Mouse (Mus musculus) 3134 (cell line): ENCODE data around the gene Nup133.
"Not testable (repeated sequence)": the region's sequence is repeated elsewhere in the genome, so short reads cannot be mapped to it uniquely, and the experiment has no call there.

Experiments
- DNase-seq: peaks from one replicate; pipeline ENCODE4 v3.0.0-alpha.2; 2011; ENCODE audit warnings: low spot score; ENCODE audit not compliant: insufficient read length; ENCODE audit errors: extremely low read depth

Nup133 gene

DNA sequence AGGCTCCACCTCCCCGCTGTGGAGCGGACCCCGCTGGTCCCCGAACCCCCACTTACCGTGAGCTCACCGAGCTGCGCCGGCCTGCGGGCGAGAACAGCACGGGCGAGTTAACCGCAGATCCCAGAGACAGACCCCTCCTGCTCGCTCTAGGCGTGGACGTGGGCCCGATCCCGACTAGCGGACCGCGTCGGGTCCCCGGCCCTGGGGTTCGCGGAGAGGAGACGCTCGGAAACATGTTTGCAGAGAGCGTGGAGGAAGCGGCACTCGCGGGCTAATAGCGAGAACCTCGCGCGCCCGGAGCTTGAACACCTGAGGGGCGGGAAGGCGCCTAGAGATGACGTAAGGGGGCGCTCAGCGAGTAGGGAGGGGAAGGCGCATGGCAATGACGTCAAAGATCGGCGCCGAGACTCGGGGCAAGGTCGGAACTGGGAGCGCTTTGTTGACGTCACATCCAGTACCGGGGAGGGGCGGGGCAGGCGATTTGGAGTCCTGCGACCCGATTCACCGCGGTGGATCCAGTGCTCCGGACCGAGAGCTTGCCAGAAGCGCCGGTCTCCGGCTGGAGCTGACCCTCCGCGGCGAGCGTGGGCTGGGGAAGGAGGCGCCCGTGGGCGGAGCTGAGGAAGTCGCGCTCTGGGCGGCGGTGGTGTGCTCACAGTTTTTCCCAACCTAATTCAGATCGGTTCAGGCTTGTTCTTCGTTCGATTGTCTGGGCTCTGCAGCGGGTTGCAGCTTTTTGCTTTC lies at the start of gene Nup133:
Nup133 (minus strand) TSS at position 324 of the 744 bp plus-strand sequence.
- DNase-seq: peak; percentile 93

GRCm38 (mm10) chr8:123993997-123994396 lies 44.9 kb upstream of the Nup133 start:
- no peak for DNase-seq

DNA sequence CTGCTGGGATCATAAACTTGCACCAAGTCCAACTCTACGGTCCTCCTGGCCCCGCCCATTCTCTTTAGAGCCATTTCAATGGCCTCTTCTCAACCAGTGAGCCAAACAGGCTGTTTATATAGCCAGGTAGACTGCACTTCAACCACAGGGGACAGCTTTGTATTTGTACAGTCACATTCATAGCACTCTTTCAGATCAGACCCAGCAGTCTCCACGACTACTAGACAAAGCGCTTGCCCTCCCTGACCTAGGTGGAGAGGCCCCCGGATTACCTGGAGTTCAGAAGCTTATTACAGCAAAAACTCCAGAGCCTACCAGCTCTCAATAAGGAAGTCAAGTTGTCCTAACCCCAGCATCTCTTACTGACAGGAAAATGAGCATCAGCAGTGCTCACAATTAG lies 44.5 kb upstream of the Nup133 start:
- DNase-seq: no peak

- no peak for DNase-seq
Observed at GRCm38 (mm10) chr8:123992587-123992986, 43.5 kb upstream of the Nup133 start.

DNA sequence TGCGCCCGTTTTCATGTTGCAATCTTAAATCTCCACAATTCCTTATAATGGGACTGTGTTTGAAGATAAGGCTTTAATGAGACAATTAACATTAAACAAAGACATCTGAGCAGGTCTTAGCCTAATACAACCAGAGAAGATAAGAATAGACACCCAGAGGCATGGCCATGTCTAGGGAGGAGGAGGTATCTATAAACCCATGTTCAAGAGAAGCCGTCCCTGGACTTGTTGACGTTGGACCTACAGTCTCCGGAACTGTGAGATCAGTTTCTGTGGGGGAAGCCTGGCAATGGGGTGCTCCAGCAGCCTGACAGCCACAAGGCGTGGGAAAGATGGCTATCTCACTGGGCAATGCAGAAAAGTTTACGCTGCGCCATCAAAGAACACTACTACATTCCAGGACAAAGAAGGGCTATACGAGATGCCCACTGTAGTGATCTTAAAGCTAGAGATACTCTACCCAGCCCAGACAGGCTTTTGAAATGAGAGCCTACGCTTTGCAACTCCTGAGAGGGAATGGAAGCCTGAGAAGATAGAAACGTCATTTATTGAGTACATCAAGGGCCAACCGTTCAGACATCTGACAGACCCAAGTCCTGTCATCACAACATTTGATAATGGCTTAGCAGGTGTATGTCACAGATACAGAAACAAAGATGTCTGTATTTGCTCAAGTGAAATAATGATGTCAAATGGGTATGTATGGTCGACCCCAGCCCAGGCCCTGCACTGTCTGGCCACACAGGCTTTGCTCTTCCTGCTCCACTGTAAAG lies 41.4 kb upstream of the Nup133 start:
- no peak for DNase-seq

DNA sequence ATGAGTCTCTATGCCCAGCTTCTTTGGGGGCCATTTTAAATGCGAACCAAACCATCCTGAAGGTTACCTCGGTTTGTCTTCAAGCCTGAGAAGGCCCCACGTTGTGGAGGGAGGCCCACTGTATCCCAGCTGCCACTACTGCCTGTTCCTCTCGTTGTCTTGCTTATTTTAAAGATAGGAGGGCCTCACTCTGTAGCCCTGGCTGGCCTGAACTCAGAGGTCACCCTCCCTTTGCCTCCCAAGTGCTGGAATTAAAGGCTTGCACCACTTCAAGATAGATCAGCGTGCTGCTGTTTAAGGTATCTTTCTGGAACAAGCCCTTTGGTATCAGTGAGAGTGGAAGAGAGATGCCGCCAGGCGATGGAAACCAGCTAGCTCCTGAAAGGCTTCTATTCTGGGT lies 40.1 kb upstream of the Nup133 start:
- no peak for DNase-seq

DNA sequence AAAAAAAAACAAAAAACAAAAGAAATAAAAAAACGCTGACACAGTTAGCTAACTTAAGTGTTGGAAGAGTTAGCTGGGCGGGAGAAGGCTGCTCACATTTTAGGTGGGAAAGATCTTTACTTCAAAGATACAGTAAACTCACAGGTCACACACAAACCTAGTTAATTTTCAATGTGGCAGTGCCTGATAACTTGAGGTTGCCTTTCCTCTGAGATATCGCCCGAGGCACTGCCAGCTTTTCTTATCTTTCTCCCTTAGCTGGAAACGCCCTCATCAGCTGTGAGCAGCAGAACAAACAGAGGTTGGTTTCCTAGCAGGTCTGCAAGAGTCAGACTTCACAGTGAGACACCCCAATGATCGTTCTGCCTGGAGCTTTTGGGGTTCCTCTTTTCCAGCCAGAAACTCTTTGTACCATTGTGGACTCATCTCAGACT lies 39.6 kb upstream of the Nup133 start:
- DNase-seq: no peak

DNA sequence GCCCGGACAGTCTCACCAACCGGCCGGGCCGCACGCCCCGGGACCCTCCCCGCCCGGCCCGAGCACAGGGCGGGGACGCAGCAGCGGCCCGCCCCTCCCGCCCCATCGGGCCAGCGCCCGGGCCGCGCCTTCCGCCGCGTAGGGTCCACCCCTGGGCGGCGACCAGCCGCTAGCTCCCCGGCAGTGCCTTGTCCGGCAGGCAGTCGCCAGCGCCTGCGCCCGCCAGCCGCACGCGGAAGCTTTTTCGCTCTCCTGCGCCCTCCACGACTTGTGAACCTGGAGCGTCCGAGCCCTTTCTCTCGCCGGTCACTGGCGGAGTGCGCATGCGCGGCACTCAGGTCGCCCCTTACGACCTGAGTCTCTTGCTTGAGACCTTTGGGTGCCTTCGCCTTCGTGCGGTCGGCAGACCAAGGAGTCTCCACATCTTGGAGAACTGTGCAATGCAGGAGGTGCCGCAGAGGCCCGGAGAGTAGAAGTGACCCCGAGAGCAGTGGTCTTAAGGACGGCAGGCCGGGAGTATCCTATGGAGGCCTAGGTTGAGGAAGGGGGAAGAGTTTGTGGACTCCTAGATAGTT lies 33.8 kb upstream of the Nup133 start, which contains the start of gene Abcb10:
Abcb10 (minus strand) TSS at position 297 of the 575 bp plus-strand sequence.
- peak; percentile 93 for DNase-seq

DNA sequence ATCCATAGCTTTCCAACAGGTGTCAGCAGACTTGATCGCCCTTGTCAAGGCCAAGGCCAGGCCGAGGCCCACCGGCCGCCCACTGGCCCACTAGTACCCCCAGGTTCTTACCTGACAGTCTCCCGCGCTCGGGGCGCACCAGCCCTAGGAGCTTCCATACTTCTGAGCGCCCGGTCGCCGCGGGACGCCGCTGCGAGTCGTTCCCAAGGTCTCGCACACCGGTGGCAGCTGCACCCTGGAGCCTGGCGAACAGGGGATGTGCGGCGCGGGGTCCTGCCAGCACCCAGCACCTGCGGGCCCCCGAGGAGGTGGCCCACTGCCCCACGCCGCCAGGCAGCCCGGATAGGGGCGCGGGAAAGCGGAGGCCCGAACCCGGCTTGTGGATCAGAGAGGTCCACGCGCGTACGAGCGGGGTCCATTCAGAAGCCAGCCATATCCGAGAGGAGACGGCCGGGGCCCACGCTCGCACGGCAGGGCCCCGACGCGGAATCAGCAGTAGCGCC lies 33.3 kb upstream of the Nup133 start:
- DNase-seq: peak; percentile 62

DNA sequence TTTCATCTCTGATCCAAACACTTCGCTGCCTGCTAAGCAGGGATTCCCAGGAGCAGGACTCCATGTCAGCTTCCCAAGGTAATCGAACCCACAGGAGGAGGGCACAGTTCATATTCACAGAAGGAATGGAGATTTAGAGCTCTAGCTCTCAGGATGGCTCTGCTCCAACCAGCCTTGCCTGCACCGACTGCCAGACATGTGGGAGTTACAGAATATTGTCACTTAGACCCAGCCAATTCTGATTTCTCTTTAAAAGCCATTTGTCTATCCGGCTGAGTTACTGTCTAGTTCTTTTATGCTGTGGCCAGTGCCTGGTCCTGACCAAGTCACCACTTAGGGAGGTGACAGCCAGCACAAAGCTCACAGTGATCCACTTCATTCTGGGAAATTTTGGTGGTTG lies 32.6 kb upstream of the Nup133 start:
- no peak for DNase-seq

GRCm38 (mm10) chr8:123980239-123980638 lies 31.2 kb upstream of the Nup133 start:
- no peak for DNase-seq

DNA sequence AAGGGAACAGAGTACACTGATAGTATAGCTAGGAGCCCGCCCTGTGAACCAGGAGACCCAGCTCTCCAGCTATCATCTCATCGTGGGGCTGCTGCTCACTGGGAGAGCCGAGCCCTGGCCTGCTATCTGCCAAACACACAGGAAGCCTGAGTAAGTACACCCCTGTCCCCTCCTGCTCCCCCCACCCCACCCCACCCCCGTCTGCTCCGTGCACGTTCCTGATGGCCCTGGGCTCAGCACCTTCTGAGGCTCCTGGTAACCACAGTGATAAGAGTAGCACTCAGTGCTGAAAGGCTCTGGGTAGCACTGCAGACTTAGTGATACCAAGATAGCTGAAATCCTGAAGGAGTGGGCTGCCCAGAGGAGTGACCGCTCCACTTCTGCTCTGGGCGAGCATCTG lies 29.9 kb upstream of the Nup133 start:
- DNase-seq: no peak

DNA sequence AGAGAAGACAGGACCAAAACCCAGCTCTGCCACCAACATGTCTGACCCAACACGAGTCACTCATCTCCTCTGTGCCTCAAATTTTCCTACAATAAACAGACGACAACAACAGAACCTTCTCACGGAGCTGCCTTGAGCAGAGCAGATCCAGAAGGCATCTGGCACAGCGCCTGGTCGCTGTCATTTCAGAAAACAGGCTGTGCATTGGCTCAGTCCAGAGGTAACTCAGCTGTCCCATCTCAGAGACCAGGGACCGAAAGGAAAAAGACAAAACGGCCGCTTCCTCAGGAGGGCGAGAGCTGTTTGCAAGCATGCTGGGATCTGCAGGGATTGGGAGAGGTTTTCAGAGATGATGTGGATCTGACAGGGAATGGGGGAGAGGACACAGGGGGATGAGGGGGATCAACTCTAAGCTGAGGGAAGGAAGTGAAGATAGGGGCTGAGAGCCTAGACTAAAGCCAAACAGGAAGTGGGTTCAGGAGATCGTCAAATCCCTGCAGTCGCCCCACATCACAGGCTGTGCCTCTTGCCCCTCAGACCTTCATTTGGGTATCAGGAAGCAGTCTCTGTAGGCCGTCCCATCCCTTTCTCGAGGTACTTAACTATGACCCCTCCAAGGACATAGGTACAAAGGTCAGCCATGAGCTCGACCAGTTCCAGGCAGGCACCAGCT lies 29.2 kb upstream of the Nup133 start:
- no peak for DNase-seq

DNA sequence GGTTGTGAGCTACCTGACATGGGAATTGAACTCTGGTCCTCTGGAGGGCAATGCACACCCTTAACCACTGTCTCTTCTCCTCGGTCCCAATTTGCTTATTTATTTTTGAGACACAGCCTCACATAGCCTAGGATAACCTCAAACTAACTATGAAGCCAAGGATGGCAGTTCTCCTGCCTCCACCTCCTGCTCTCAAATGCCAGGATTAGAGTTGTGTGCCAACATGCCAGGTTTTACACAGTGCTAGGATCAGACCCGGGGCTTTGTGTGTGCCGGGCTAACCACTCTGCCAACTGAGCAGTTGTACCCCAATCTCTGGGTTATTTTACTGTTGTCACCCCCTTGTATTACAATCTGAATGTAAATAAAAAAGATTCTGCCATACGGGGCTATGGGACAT lies 28.4 kb upstream of the Nup133 start:
- DNase-seq: no peak

DNA sequence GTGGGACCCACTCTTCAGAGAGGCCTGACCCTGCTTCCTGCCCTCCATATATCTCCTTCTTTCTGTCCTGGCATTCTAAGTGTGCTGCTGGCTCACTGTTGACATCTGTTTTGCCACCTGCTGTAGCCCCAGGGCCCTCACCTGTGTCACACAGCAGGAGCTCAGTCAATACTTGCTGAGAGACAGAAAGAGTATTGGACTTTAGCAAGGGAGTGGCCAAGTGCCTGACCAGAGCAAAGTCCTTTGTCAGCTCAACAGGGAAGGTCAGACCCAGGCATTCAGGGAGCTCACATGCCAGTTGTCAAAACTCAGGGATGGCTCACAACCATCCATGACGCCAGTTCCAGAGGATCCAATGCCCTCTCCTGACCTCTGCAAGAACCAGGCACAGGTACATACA lies 24.4 kb upstream of the Nup133 start:
- no peak for DNase-seq

DNA sequence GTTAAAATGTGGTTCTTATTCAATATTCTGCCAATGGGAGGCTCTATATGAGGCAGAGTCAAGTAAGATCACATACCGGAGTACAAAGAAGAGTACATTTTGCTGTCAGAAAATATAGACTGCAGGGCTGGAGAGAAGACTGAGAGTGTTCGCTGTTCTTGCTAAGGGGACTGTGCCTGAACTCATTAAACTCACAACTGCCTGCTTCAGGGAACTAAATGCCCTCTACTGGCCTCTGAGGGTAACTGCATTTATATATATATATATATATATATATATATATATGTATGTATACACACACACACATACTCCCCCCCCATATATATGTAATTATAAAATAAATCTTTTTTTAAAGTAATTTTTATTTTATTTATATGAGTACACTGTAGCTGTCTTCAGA lies 17.8 kb upstream of the Nup133 start:
- no peak for DNase-seq

GRCm38 (mm10) chr8:123961371-123961770 lies 12.3 kb upstream of the Nup133 start:
- DNase-seq: no peak

DNA sequence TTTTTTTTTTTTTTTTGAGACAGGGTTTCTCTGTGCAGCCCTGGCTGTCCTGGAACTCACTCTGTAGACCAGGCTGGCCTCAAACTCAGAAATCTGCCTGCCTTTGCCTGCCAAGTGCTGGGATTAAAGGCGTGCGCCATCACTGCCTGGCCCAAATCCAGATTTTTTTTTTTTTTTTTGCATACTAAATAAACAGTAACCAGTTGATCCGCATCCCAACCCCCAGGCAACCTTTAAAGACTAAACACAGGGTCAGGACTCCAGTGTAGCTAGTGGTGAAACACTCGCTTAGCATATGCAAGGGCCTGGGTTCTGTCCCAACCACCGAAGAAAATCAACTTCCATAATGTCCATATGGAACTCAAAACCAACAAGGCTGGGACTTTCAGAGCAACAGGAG lies 11.5 kb upstream of the Nup133 start:
- DNase-seq: not testable (repeated sequence)

DNA sequence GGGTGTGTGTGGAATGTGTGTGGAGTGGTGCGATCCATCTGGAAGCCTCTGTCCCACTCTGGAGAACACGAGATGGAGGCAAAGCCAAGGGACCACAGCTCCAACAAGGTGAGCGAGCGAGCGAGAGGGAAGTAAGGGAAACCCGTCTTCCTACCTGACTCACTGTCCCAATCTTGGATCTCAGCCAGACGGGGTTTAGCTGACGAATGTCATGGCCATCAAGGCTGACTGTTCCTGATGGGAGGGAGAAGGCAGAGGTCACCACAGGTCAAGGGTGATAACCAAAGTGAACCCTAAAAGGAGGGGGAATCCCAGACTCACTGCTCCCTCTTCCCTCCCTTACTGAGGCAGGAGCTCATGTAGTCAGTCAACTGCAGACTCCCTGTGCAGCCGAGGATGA lies 11.0 kb upstream of the Nup133 start:
- no peak for DNase-seq

DNA sequence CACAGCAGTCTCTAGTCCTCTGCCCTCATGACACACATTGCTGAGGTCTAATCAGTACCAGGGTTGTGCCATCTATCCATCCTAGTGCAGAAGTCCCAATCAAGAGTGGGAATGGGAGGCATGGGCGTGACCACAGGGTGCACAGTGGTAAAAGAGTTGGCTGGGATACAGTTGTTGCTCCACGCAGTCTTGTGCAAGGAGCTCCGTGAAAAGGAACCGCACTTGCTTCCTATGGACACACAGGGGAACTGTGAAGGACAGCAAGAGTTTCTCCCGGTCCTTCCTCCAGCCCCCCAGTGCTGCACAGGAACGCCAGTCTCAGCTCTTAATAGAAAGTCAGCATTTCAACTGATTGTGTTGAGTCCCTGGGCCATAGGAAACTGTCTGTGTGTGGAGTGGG lies 10.4 kb upstream of the Nup133 start:
- DNase-seq: no peak

GRCm38 (mm10) chr8:123958130-123958529 lies 9.1 kb upstream of the Nup133 start:
- DNase-seq: no peak
